Comparison of ENCODE assay signal across 16 mouse cellular contexts in genomic region chr16:19876861-19877554, GRCm38 (mm10).
A peak's percentile ranks its signal among the peaks of the same experiment; 100 is the strongest.
DNase-seq lines count a peak whose midpoint lies in the region; ATAC-seq lines count a peak whose summit lies in the region.
"Had no signal": no experiment of that assay in that cellular context is flagged by ENCODE, and none has a peak within 500 bp of the region (broad histone marks: within the 10 kb centered on the region; RNA-seq: fewer than 3 reads in every experiment).

No protein-coding gene starts in this region.

- no peak overlapping the region for H3K9ac ChIP-seq in hindbrain, embryonic 15.5 days
- no peak overlapping the region for H3K9ac ChIP-seq in hindbrain, embryonic 11.5 days (ENCODE audit: low read depth, low read length)
- H3K9ac ChIP-seq in midbrain, embryonic 14.5 days (replicated peaks; ENCODE audit: low read length): no peak overlapping the region
- no peak overlapping the region for H3K9ac ChIP-seq in midbrain, embryonic 13.5 days (replicated peaks)
- no peak overlapping the region for H3K9ac ChIP-seq in liver, embryonic 12.5 days
- H3K9ac ChIP-seq: embryonic facial prominence, embryonic 12.5 days; liver, embryonic 14.5 days; neural tube, embryonic 15.5 days had no signal

- H3K27me3 ChIP-seq in hindbrain, embryonic 15.5 days: no peaks in the 10 kb centered on the region
- H3K27me3 ChIP-seq in hindbrain, embryonic 11.5 days (ENCODE audit: control insufficient read depth, insufficient read depth, low read length): no peaks in the 10 kb centered on the region
- H3K27me3 ChIP-seq in midbrain, embryonic 14.5 days (ENCODE audit: control insufficient read depth, insufficient read depth, low read length): no peaks in the 10 kb centered on the region
- H3K27me3 ChIP-seq in midbrain, embryonic 13.5 days: no peaks in the 10 kb centered on the region
- no peaks in the 10 kb centered on the region for H3K27me3 ChIP-seq in liver, embryonic 12.5 days (replicated peaks)
- H3K27me3 ChIP-seq: embryonic facial prominence, embryonic 12.5 days; neural tube, embryonic 15.5 days had no signal

- no peaks in the 10 kb centered on the region for H3K9me3 ChIP-seq in hindbrain, embryonic 15.5 days
- H3K9me3 ChIP-seq in hindbrain, embryonic 11.5 days (ENCODE audit: control insufficient read depth, low read length): no peaks in the 10 kb centered on the region
- H3K9me3 ChIP-seq in midbrain, embryonic 14.5 days (ENCODE audit: control insufficient read depth, low read length): no peaks in the 10 kb centered on the region
- H3K9me3 ChIP-seq in midbrain, embryonic 13.5 days: no peaks in the 10 kb centered on the region
- no peaks in the 10 kb centered on the region for H3K9me3 ChIP-seq in liver, embryonic 12.5 days (replicated peaks)
- H3K9me3 ChIP-seq: embryonic facial prominence, embryonic 12.5 days; forebrain, embryonic 10.5 days; neural tube, embryonic 15.5 days had no signal

- peak overlapping the region; percentile 26; the same call in 1 of the 2 replicates for H3K4me2 ChIP-seq in hindbrain, embryonic 15.5 days
- H3K4me2 ChIP-seq in hindbrain, embryonic 11.5 days (replicated peaks; ENCODE audit: low read depth, low read length): no peak overlapping the region
- 0 out of 2 replicates have a peak overlapping the region, but pooled peaks have one; percentile 6 for H3K4me2 ChIP-seq in midbrain, embryonic 14.5 days (ENCODE audit: low read length)
- H3K4me2 ChIP-seq in midbrain, embryonic 13.5 days (replicated peaks): no peak overlapping the region
- no peak overlapping the region for H3K4me2 ChIP-seq in liver, embryonic 12.5 days
- H3K4me2 ChIP-seq: embryonic facial prominence, embryonic 12.5 days; neural tube, embryonic 15.5 days had no signal

- H3K4me1 ChIP-seq in hindbrain, embryonic 15.5 days (replicated peaks): no peaks in the 10 kb centered on the region
- H3K4me1 ChIP-seq in hindbrain, embryonic 11.5 days (replicated peaks; ENCODE audit: control insufficient read depth, insufficient read depth, low read length): no peaks in the 10 kb centered on the region
- H3K4me1 ChIP-seq in midbrain, embryonic 14.5 days (ENCODE audit: control insufficient read depth, insufficient read depth, low read length): no peaks in the 10 kb centered on the region
- no peaks in the 10 kb centered on the region for H3K4me1 ChIP-seq in midbrain, embryonic 13.5 days (replicated peaks)
- no peaks in the 10 kb centered on the region for H3K4me1 ChIP-seq in liver, embryonic 12.5 days
- H3K4me1 ChIP-seq: embryonic facial prominence, embryonic 12.5 days; forebrain, embryonic 10.5 days; neural tube, embryonic 15.5 days had no signal

- no peak for DNase-seq in hindbrain, embryonic 11.5 days (ENCODE audit: low spot score)
- peak; percentile 23 for DNase-seq in midbrain, embryonic 14.5 days
- peak; percentile 22 for DNase-seq in cerebellum, adult 9-11 months
- no peak for DNase-seq in kidney, adult 11 months
- DNase-seq: adrenal gland, postnatal 14 days; heart, adult 11 months; thymus, adult 18-20 months had no signal

- no peak overlapping the region for H3K27ac ChIP-seq in hindbrain, embryonic 15.5 days (replicated peaks)
- no peak overlapping the region for H3K27ac ChIP-seq in hindbrain, embryonic 11.5 days (ENCODE audit: low read depth, low read length)
- no peak overlapping the region for H3K27ac ChIP-seq in midbrain, embryonic 14.5 days (replicated peaks; ENCODE audit: low read depth, low read length)
- H3K27ac ChIP-seq in midbrain, embryonic 13.5 days: no peak overlapping the region
- no peak overlapping the region for H3K27ac ChIP-seq in liver, embryonic 12.5 days
- H3K27ac ChIP-seq: embryonic facial prominence, embryonic 12.5 days; forebrain, embryonic 10.5 days; liver, embryonic 14.5 days; macrophage; neural tube, embryonic 15.5 days had no signal

- H3K36me3 ChIP-seq in hindbrain, embryonic 15.5 days: no peaks in the 10 kb centered on the region
- no peaks in the 10 kb centered on the region for H3K36me3 ChIP-seq in hindbrain, embryonic 11.5 days (ENCODE audit: control insufficient read depth, insufficient read depth, low read length)
- no peaks in the 10 kb centered on the region for H3K36me3 ChIP-seq in midbrain, embryonic 14.5 days (ENCODE audit: control insufficient read depth, insufficient read depth, low read length)
- H3K36me3 ChIP-seq in midbrain, embryonic 13.5 days: no peaks in the 10 kb centered on the region
- H3K36me3 ChIP-seq in liver, embryonic 12.5 days: no peaks in the 10 kb centered on the region
- H3K36me3 ChIP-seq: embryonic facial prominence, embryonic 12.5 days; forebrain, embryonic 10.5 days; neural tube, embryonic 15.5 days had no signal

- no peak overlapping the region for H3K4me3 ChIP-seq in hindbrain, embryonic 15.5 days
- H3K4me3 ChIP-seq in hindbrain, embryonic 11.5 days (ENCODE audit: low read depth, low read length): no peak overlapping the region
- no peak overlapping the region for H3K4me3 ChIP-seq in midbrain, embryonic 14.5 days (replicated peaks; ENCODE audit: low read depth, low read length)
- no peak overlapping the region for H3K4me3 ChIP-seq in midbrain, embryonic 13.5 days (replicated peaks)
- H3K4me3 ChIP-seq in liver, embryonic 12.5 days: no peak overlapping the region
- H3K4me3 ChIP-seq: embryonic facial prominence, embryonic 12.5 days; forebrain, embryonic 10.5 days; neural tube, embryonic 15.5 days had no signal

- ATAC-seq in hindbrain, embryonic 15.5 days (ENCODE audit: low FRiP score, low read depth): peak; percentile 48; the same call in 1 of the 2 replicates
- no peak for ATAC-seq in hindbrain, embryonic 11.5 days (ENCODE audit: low FRiP score)
- ATAC-seq in midbrain, embryonic 14.5 days (ENCODE audit: low FRiP score, low TSS enrichment): 0 out of 2 replicates have a peak, but pooled peaks have one; percentile 31
- ATAC-seq in midbrain, embryonic 13.5 days: no peak
- ATAC-seq in liver, embryonic 12.5 days: no peak
- ATAC-seq: CD4-positive, CD25-positive, alpha-beta regulatory T cell, adult 4 months had no signal

- WGBS in hindbrain, embryonic 15.5 days: 50% methylated on average over 10 of the region's 10 CpGs
- WGBS in hindbrain, embryonic 11.5 days: 66% methylated on average over 10 of the region's 10 CpGs
- WGBS in midbrain, embryonic 14.5 days: 47% methylated on average over 10 of the region's 10 CpGs
- WGBS in midbrain, embryonic 13.5 days: 60% methylated on average over 10 of the region's 10 CpGs
- WGBS in liver, embryonic 12.5 days (ENCODE audit: insufficient replicate concordance): 70% methylated on average over 10 of the region's 10 CpGs

Comparison
In these comparisons a context has a peak if more than half of its experiments do, and no peak if none do; other contexts are left out.
1. ATAC-seq: peak in hindbrain, embryonic 15.5 days (single experiment) and midbrain, embryonic 14.5 days (single experiment); none in hindbrain, embryonic 11.5 days (single experiment), midbrain, embryonic 13.5 days (single experiment) and liver, embryonic 12.5 days (single experiment).
2. H3K4me2 ChIP-seq: peak in hindbrain, embryonic 15.5 days (single experiment) and midbrain, embryonic 14.5 days (single experiment); none in hindbrain, embryonic 11.5 days (single experiment), midbrain, embryonic 13.5 days (single experiment) and liver, embryonic 12.5 days (single experiment).
3. DNase-seq: peak in midbrain, embryonic 14.5 days (single experiment) and cerebellum, adult 9-11 months (single experiment); none in hindbrain, embryonic 11.5 days (single experiment) and kidney, adult 11 months (single experiment).